Mouse (Mus musculus): ENCODE results near the gene Slc6a16.

The Slc6a16 gene

DNA sequence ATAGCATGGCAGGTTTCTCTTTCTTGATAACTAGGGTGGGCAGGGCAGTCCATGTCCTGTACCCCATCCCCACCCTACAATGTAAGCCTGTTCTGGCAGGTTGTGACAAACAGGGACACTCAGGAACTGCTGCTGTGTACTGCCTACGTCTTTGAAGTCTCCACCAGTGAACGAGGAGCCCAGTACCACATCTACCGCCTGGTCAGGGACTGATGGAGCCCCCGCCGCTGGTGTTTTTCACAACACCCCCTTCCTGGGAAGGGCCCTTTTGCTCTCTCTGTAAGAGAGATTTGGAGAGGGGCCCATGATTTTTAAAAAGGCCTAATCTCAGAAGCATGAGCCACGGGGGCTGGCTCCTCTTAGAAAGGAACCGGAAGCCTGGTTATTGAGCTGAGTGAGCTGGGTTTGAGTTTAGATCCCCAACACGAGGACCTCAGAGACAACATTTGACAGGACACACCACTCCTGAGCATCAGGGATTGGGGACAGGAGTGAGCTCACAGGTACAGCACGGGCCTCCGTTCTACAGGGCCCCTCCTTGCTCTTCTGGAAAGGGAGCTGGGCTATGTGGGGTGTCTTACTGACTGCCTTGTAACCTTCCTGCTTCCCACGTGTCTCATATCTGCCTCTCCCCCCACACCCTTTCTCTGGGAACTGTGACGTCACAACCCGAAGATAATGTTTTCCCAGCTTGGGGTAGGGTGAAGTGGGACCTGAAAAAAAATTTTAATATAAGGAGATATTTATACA is 8.0 kb upstream of the Slc6a16 start:
- POLR2A ChIA-PET = interaction anchor here (0.7 to 4.6 kb wide), 14 partner anchors 8 to 765 kb away, joined by 3 to 27 read pairs (median 4); partner anchors contain the start of genes Aldh16a1 (in 2 of the 4), Pih1d1 (in 2 of the 4), Tead2 (in 2 of the 4) and Josd2 (in 1 of the 4)
- CTCF ChIA-PET = interaction anchor here in 3 of 4 experiments (0.5 to 1.2 kb wide), 5 partner anchors 14 to 108 kb away, joined by 3 to 4 read pairs (median 3); partner anchors contain the start of gene Tead2 (in 1 of the 3)

DNA sequence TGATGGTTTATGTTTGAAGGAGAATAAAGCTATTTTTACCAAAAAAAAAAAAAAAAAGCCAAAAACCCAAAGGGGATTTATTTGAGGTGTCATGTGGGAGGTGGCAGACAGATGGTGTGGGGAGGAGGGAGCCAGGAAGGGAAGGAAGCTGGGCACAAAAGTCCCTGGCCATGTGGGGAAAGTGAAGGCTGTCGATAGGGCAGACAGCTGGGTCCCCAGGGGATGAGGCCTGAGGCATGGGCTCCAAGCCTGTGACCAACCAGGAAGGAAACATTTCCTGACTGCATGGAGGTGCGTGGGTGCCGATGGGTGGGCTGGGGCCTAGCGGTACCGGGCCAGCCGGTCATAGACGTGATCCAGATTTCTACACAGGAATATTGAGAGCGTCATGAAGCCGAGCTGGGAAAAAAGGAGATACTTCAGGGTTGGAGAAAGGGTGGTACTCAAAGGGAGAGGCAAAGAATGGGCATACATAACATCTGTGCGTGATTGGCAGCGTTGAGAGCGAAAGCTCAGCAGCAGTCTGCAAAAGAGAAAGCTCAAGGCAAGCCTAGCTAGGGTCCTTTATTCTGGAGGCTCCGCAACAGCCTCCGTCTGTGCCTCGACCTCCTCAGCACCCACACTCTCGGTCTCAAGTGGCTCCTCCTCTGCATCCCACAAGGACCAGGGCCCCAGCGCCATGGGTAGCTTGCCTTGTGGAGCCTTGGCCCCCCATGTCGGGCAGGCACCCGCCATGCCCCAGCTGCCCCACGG is 7.1 kb upstream of the Slc6a16 start:
- POLR2A ChIA-PET = interaction anchor here (0.5 to 3.7 kb wide), 31 partner anchors 8 to 766 kb away, joined by 3 to 21 read pairs (median 4); partner anchors contain the start of genes Tead2 (in 3 of the 4), Aldh16a1 (in 2 of the 4), Pih1d1 (in 2 of the 4) and Ccdc155 (in 1 of the 4)
- CTCF ChIA-PET = interaction anchor here in 2 of 4 experiments (0.7 to 2.7 kb wide), 6 partner anchors 18 to 171 kb away, joined by 3 to 8 read pairs (median 4); partner anchors contain the start of gene Tead2 (in 1 of the 2)

DNA sequence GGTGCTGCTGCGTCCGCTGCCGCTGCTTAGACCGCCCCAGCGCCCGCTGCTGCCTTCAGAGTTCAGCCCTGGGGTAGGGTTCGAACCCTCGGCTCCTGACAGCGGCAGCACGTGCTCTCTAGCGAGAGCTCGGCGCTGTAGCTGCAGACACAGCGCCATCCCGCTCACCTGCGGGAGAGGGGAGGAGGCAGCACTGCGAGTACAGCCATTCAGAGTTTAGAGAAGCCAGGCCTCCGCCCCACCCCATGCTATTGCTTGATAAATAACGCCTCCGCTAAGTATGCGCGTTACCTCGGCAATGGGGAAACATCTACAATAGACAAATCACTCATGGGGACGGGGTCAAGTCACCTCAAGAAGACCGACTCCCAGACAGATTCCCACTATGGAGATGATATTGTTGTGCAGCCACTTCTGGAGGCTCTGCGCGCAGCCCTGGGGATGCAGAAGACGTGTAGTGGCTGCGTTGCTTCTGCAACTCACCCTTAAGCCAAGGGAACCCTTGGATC is 6.5 kb upstream of the Slc6a16 start:
- ChIA-PET CTCF (interaction anchor here in 3 of 4 experiments (0.6 to 2.7 kb wide), 7 partner anchors 19 to 480 kb away, joined by 3 to 8 read pairs (median 4); partner anchors contain the start of gene Tead2 (in 1 of the 3)), POLR2A (interaction anchor here (0.6 to 3.7 kb wide), 39 partner anchors 7 to 486 kb away, joined by 3 to 21 read pairs (median 4); partner anchors contain the start of genes Tead2 (in 3 of the 4), Ccdc155 (in 2 of the 4), Aldh16a1 (in 1 of the 4) and Fcgrt (in 1 of the 4))

DNA sequence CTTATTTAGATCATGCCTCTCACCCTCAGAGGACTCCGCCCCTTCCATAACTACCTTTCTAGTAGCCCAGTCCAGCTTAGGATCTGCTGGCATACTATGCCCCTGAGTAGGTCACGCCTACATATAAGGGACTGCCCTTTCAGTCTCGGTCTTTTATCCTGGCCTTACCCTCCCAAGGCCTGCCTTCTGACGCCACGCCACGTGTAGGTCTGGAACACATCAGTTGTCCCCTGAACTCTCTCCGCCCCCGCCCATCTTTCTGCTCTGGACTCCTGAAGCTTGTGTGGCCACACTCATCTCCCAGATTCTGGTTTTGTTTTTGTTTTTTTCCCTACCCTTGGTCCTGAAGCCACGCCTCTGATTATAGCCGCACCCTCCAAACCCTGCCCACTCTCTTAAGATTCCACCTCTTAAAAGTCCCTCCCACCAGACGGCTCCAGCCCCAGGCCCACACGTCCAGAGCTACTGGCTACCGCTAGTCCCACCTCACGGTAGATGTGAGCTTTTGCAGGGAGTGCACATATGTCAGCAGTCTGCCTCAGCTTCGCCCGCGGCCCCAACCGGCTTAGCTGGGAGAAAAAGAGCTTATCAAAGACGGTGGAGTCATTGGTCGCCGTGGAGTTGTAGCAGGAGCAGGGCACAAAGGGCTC is 5.8 kb upstream of the Slc6a16 start:
- ChIA-PET CTCF (interaction anchor here in 3 of 4 experiments (0.6 to 2.7 kb wide), 15 partner anchors 19 to 480 kb away, joined by 3 to 8 read pairs (median 3); partner anchors contain the start of genes Ccdc155 (in 1 of the 3) and Tead2 (in 1 of the 3)), POLR2A (interaction anchor here (0.5 to 3.7 kb wide), 58 partner anchors 8 to 527 kb away, joined by 3 to 21 read pairs (median 4); partner anchors contain the start of genes Tead2 (in 3 of the 4), Ccdc155 (in 2 of the 4), Rras (in 2 of the 4) and Aldh16a1 (in 1 of the 4))

DNA sequence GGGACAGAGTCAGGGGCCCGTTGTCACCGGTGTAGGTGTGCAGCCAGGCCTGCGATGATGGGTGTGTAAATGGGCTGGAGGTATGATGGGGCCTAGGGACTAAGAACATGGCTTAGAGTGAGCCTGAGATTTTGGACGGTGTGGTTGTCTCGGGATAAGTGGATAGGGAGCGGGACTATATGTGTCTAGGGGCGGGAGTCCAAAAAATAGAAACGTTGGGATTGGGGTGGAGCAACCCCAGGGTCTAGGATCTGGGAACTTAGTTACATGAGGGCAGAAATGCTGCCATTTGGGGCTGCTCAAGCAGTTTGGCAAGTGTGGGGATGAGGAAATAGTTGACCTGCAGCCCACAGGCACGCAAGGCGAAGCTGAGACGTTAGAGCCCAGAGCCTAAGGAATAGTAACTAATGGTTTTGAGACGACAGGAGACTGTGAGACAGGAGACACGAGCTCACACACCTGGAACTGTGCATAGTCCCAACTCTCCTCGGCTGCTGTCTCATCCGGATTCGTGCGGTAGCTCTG is 5.2 kb upstream of the Slc6a16 start:
- CTCF ChIA-PET = interaction anchor here in 3 of 4 experiments (0.6 to 2.7 kb wide), 15 partner anchors 28 to 360 kb away, joined by 3 to 8 read pairs (median 3); partner anchors contain the start of gene Ccdc155 (in 1 of the 3)
- POLR2A ChIA-PET = interaction anchor here in 3 of 4 experiments (0.5 to 3.7 kb wide), 56 partner anchors 8 to 527 kb away, joined by 3 to 21 read pairs (median 4); partner anchors contain the start of genes Tead2 (in 3 of the 3), Rras (in 2 of the 3), Aldh16a1 (in 1 of the 3) and Ccdc155 (in 1 of the 3)

DNA sequence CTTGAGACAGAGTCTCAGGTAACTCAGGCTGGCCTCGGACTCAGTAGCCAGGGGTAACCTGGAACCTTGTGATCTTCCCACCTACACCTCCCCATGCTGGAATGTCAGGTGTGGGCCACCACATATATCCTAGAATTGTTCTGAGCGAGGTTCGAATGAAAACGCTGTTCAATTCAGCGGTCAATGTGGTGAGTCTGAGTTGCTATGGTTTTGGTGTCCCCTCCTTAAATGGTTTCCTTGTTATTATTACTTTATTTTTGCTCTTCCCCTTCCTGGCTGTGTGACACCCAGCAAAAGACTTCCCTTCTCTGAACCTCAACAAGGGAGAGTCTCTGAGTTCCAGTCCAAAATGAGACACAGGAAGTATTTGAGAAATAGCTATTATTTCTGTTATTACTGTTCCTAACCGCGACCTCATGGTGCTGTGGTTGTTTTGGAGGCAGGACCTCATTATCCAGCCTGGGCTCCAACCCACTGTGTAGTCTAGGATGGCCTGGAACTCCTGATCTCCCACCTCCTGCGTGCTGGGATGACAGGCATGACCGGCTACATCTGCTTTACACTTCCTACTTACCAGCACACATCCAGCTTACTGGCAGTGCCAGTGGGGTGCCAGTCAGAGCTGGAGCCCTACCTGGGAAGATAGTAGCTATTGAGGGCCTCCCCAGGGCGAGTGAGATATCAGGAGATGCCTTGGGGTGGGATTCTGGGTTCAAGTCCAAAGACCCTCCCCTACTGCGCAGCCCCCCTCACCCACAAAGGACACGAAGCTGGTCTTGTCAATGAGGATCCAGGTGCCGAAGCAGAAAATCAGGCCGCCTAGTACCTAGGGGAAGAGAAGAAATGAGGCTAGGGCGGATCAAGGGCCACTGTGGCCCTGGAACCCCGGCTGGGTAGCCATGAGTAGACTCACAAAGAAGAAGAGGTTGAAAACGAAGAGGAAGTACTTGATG is 2.9 kb upstream of the Slc6a16 start:
- POLR2A ChIA-PET = interaction anchor here (0.5 to 4.0 kb wide), 22 partner anchors 9 to 251 kb away, joined by 3 to 24 read pairs (median 4); partner anchors contain the start of genes Ccdc155 (in 1 of the 4), Prmt1 (in 1 of the 4) and Tead2 (in 1 of the 4)

DNA sequence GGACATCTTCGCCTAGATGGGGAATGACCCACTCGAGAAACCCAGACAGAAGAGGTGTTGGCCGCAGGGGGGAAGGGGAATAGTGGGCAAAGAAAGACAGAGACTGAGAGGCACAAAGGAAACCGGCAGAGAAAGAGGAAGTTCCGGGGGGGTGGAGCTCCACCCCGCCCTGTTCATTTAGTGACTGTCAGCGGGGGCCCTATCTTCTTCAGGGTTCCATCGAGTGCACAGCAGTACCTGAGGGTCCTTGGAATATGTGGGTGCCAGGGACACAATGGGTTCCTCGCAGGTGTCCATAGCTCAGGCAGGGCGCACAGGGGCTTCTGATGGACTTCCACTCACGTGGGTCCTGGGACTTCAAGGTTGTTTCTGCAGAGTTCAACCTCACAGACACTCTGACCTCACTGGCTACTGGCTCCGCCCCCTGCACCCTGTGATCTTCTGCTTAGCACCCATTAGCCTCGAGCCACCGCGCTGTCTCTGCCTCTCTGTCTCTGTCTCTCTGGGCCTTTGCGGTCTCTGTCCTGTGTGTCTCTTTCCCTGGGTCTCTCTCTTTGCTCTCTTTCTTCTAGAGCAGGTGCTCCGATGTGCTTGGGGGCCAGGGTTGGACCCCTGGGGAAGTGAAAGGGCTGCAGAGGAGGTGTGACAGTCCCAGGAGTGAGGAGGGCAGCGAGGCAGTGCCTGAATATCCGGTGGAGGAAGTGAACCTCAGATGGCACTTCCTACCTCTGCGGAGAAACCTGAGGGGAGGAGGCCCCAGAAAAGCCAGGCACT is 2.0 kb upstream of the Slc6a16 start, which contains the start of gene Cd37:
TSS of gene Cd37 (minus strand) at position 393 of the 774 bp plus-strand sequence.
- CTCF ChIA-PET = interaction anchor here in 1 of 4 experiments (1.1 to 1.4 kb wide), 2 partner anchors 76 to 250 kb away, joined by 3 read pairs; no protein-coding TSS in a partner anchor
- POLR2A ChIA-PET = interaction anchor here (0.6 to 4.0 kb wide), 21 partner anchors 10 to 721 kb away, joined by 3 to 24 read pairs (median 4); partner anchors contain the start of genes Aldh16a1 (in 1 of the 4), Ccdc155 (in 1 of the 4), Prmt1 (in 1 of the 4) and Sphk2 (in 1 of the 4)

More for the DNA sequence above, 2.9 kb upstream of the Slc6a16 start:
- CTCF ChIA-PET = interaction anchor here in 3 of 4 experiments (0.5 to 1.4 kb wide), 5 partner anchors 65 to 249 kb away, joined by 3 to 6 read pairs (median 3); no protein-coding TSS in a partner anchor

DNA sequence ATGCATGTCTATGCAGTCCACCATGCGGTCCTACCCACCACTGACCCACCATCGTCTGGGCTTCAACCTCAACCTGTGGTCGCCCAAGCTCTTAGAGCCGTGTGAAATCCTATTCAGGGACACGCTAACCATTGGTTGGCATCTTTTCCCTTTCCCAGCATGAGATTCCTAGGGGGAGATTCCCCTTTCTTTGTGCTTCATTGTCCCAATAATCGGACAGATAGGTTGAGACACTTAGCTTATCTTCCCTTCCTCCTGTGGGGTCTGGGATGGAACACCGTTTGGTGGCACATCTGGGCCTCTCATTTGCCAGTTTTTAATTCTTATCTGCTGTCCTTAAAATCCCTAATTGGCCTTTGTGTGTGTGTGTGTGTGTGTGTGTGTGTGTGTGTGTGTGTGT is 776 bp upstream of the Slc6a16 start:
- CTCF ChIA-PET = interaction anchor here (0.6 to 1.8 kb wide), 7 partner anchors 60 to 1045 kb away, joined by 3 to 10 read pairs (median 5); no protein-coding TSS in a partner anchor
- POLR2A ChIA-PET = interaction anchor here in 3 of 4 experiments (0.5 to 4.0 kb wide), 18 partner anchors 9 to 1335 kb away, joined by 3 to 27 read pairs (median 4); partner anchors contain the start of genes Aldh16a1 (in 2 of the 3) and Ftl1 (in 1 of the 3)

DNA sequence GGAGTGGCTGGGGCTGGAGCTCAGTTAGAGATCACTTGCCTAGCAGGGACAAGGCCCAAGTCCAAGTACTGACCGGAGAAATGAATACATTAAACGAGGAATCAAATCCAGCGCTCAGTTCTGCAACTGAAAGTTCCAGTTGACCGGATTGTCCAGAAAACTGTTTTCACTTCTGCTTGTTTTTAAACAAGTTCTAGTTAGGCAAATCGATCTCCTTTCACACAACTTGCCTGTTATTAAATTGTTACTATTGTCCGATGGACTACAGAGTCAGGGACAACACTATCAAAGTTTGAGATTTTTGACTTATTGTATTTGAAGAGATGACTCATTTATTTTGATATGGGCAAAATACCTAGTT is 484 bp downstream of the Slc6a16 start:
- POLR2A ChIA-PET = interaction anchor here in 3 of 4 experiments (0.6 to 3.0 kb wide), 14 partner anchors 11 to 423 kb away, joined by 3 to 27 read pairs (median 3); partner anchors contain the start of genes Gys1 (in 2 of the 3) and Ftl1 (in 1 of the 3)

DNA sequence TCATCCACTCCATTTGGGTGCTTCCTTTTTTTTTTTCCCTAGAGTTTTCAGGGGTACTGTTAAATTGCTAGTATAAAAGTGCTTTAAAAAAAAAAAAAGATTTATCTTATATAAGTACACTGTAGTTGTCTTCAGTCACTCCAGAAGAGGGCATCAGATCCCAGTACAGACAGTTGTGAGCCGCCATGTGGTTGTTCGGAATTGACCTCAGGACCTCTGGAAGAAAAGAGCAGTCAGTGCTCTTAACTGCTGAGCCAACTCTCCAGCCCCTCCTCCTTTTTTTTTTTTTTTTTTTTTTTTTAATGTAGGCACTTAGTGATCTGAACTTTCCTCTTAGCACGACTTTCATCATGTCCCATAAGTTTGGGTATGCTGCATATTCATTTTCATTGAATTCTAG is 6.8 kb downstream of the Slc6a16 start:
- CTCF ChIA-PET = interaction anchor here in 1 of 4 experiments (0.7 kb wide), 1 partner anchor 93 kb away, joined by 3 read pairs; no protein-coding TSS in a partner anchor

More for the DNA sequence above, 484 bp downstream of the Slc6a16 start:
- CTCF ChIA-PET = interaction anchor here in 2 of 4 experiments (0.6 to 1.8 kb wide), 5 partner anchors 11 to 193 kb away, joined by 3 to 7 read pairs (median 3); partner anchors contain the start of gene Gys1 (in 1 of the 2)

DNA sequence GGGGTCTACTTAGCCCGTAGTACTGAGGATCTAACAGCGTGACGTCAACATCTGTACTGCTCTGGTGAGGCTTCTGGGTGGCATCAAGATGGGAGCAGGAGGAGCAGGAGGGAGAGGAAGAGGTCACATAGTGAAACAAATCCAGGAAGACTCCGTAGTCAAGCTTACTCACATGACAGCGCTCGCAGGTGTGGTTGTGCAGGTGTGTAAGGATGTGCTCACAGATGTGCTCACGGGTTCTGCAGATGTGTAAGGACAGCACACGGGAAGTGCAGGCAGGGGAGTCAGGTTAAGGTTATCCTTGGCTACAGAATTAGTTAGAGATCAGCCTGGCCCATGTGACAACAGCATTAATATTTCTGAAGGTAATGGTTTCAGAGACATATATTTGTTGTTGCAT is 12.9 kb downstream of the Slc6a16 start:
- POLR2A ChIA-PET = interaction anchor here in 2 of 4 experiments (0.6 to 1.4 kb wide), 5 partner anchors 10 to 70 kb away, joined by 3 to 4 read pairs (median 3); partner anchors contain the start of genes Ccdc155 (in 1 of the 2) and Slc6a16 (in 1 of the 2)

More for the DNA sequence above, 6.8 kb downstream of the Slc6a16 start:
- POLR2A ChIA-PET = interaction anchor here in 1 of 4 experiments (0.7 kb wide), 1 partner anchor 155 kb away, joined by 3 read pairs; no protein-coding TSS in a partner anchor

DNA sequence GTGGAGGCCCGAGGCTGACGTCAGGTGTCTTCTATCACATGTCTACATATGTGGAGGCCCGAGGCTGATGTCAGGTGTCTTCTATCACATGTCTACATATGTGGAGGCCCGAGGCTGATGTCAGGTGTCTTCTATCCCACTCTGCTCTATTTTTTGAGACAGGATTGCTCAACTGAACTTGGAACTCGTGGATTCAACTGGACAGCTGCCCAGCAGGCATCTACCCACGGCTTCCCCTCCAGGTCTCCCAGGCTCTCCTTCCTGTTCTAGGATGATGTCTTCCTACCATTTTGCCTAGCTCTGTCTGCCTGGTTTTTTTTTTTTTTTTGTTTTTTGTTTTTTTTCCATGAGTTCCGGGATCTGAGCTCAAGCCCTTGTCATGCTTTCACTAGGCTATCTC is 14.9 kb downstream of the Slc6a16 start:
- CTCF ChIA-PET = interaction anchor here in 3 of 4 experiments (0.6 kb wide), 4 partner anchors 53 to 153 kb away, joined by 3 to 11 read pairs (median 6); no protein-coding TSS in a partner anchor
- POLR2A ChIA-PET = interaction anchor here in 3 of 4 experiments (0.6 to 1.2 kb wide), 4 partner anchors 9 to 101 kb away, joined by 3 to 5 read pairs (median 3); no protein-coding TSS in a partner anchor

More for the DNA sequence above, 12.9 kb downstream of the Slc6a16 start:
- CTCF ChIA-PET = interaction anchor here in 1 of 4 experiments (0.6 kb wide), 1 partner anchor 9 kb away, joined by 8 read pairs; no protein-coding TSS in a partner anchor

DNA sequence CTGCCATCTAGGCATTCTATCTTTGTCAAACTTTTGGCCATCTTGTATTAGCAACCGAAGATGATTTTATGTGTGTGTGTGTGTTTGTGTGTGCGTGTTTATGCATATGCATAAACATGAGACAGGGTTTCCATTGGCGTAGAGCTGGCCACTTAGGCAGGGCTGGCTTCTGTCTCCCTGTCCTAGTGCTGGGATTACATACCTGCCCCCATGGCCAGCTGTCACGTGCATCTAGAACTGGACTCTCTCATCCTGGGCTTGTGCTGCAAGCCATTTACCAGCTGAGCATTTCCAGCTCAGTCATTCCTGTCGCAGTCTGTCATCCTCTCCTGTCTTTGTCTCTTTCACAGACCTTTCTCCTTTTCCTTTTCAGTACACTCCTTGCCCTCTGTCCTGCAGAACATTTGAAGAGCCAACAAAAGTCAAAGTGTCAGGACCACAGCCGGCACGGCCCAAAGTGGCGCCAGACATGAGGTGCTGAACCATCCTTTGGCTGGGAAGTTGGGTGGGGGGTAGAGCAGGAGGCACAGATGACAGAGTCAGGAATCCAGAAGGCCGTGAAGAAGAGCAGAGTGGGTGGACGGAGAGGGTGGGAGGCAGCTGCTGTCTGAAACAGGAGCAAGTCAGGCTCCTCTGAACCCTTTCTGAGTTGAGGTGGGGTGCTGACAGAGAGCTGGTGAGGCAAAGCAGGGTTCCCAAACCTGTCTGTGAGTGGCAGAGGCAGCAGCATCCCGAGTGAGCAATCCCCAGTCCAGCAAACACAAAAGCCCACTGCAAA is 16.4 kb downstream of the Slc6a16 start:
- CTCF ChIA-PET = no interaction called here
- POLR2A ChIA-PET = no interaction called here
